Mouse (Mus musculus): Measurements from ENCODE around the gene Stambpl1.

DNA sequence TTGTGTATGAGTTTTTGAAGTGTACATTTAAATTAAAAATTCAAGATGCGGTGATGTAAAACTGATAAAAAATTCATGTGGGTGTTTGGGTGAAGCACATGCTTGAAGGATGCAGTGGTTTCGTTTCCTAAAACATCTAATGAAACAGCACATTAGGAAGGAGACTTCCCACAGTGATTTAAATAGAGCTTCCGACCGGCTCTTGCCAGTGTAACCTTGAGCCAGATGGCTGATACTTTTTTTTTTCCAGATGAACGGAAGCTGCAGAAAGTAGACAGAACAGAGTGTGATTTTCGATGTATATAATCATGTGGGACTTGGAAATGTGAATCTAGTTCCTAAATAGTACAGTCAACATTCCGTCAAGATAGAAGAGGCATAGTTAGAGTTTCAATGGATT, 39.6 kb downstream of the Stambpl1 start:
- TF ChIP-seq HCFC1 (IDR thresholded peaks at IDR 0.05; ENCODE audit: borderline replicate concordance, insufficient read depth, low read length) (no peak), ZNF384 (IDR thresholded peaks at IDR 0.05; ENCODE audit: low read depth, low read length) (no peak), CHD2 (IDR thresholded peaks at IDR 0.05; ENCODE audit: low read depth, low read length) (no peak), ZC3H11A (IDR thresholded peaks at IDR 0.05; ENCODE audit: borderline replicate concordance, low read depth, low read length) (no peak), MAFK (IDR thresholded peaks at IDR 0.05; ENCODE audit: insufficient read depth, low read depth, low read length) (no peak)

Data from ES-E14 (cell line).